Mouse (Mus musculus) bone marrow macrophage, adult 2 months (primary cell): ENCODE results near the gene Gja4. TPM values are rescaled to one million over a fixed set of nuclear protein-coding genes. Genes with fewer than 3 reads are reported as not detected.

ENCODE experiments used
- H3K27ac ChIP-seq: 2 replicates; pipeline ENCODE4 v1.5.1; 2012; ENCODE audit warnings: low read depth, low read length; ENCODE audit not compliant: insufficient read depth
- H3K4me1 ChIP-seq: 2 replicates; pipeline ENCODE4 v1.6.1; 2012; ENCODE audit warnings: low read length; ENCODE audit not compliant: control insufficient read depth, insufficient read depth
- H3K4me3 ChIP-seq: 2 replicates; pipeline ENCODE4 v1.5.1; 2012; ENCODE audit warnings: mild to moderate bottlenecking, low read length, moderate library complexity; ENCODE audit not compliant: insufficient read depth
- CTCF ChIP-seq: IDR thresholded peaks from 2 replicates; pipeline ENCODE4 v1.5.1; 2012; ENCODE audit warnings: low read depth, mild to moderate bottlenecking, low read length, moderate library complexity
- POLR2A ChIP-seq: IDR thresholded peaks from 2 replicates; pipeline ENCODE4 v1.6.1; 2012; ENCODE audit warnings: mild to moderate bottlenecking, low read depth, low read length, borderline replicate concordance
- polyA plus RNA-seq: library from polyadenylated mRNA; stranded (reverse); fragments of >200 nt; gene quantifications from 2 replicates; pipeline ENCODE4 v1.2.4, GENCODE M21; 2012; ENCODE audit not compliant: missing spikeins, insufficient read depth, insufficient read length

Gja4 gene
- polyA plus RNA-seq, 1 experiment = not detected

- Histone ChIP-seq H3K27ac (no peak overlapping the region), H3K4me3 (no peak overlapping the region), H3K4me1 (no peaks in the 10 kb centered on the region)
- TF ChIP-seq POLR2A = no peak
- TF ChIP-seq CTCF = no peak
Measured at GRCm38 (mm10) chr4:127261601-127262000, 52.2 kb downstream of the Gja4 start.

Other genes with a start within 250 kb of the Gja4 start
- 26.1 and 27.3 TPM in 2 replicates for gene Zmym6, start 236.7 kb downstream of the Gja4 start, polyA plus RNA-seq
- 24.9 and 34.6 TPM in 2 replicates for gene Tmem35b, start 190.3 kb downstream of the Gja4 start, polyA plus RNA-seq
- gene Dlgap3, start 144.8 kb downstream of the Gja4 start, polyA plus RNA-seq = not detected in 2 replicates
- 29.4 and 32.6 TPM in 2 replicates for gene Smim12, start 70.3 kb downstream of the Gja4 start, polyA plus RNA-seq
- gene Gjb3, start 16.8 kb upstream of the Gja4 start, polyA plus RNA-seq = not detected in 2 replicates
- not detected in 2 replicates for gene Gjb4, start 40.0 kb upstream of the Gja4 start, polyA plus RNA-seq
- not detected in 2 replicates for gene Gjb5, start 44.1 kb upstream of the Gja4 start, polyA plus RNA-seq